Mouse (Mus musculus) layer of hippocampus, postnatal 25 days (tissue): ENCODE data around the gene Stac2. TPM values are rescaled to one million over a fixed set of nuclear protein-coding genes. Genes with fewer than 3 reads are reported as not detected.

Source experiments
- DNase-seq, 2 experiments: peaks; one replicate each; pipeline ENCODE4 v3.0.0; 2022; ENCODE audit warnings: mixed read lengths in 2 of 2, low spot score in 1 of 2; ENCODE audit errors: extremely low spot score in 1 of 2
- total RNA-seq, 2 experiments: library from RNA; stranded (reverse); gene quantifications; 2 replicates each; pipeline ENCODE4 v1.2.3; 2021

Gene Stac2
- 10 to 100 TPM; 42.4 to 46.9 TPM for total RNA-seq

DNA sequence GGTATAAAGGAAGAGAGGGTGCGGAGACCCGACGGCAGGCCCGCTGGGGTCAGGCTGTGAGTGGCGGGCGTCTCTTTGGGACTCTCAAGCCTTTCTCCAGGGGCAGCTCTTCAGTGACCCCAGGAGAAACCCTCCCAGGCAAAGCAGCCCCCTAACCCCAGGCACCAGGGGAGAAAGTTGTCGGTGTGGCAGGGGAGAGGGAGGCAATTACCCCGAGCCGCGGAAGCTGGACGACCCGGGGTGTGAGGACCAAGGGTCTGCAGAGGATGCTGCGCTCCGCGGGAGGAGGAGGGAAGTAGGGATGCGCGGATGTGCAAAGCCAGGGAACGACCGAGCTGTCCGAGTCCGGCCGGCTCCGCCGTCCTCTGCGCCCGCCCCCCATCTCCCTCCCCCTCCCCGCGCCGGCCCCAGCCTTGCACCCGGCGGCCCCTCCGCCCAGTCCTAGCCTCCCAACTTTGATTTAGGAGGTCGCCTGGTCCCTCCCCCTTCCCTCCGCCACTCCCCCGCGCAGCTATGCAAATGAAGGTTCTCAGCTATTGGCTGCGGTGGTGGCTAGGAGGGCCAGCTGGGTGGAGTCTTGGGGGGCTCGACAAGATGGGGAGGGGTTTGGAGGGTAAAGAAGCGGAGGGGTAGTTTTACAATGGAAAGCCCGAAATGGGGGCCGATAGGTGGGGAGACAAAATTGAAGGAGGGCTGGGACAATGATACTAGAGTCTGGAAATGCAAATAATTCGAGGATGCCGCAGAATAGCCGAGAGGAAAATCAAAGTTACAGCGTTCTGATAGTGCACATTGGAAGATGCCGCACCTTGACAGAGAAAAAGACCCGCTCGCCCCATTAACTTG, at the start of gene Stac2:
Gene Stac2 (minus strand): TSS at position 474 of the 846 bp plus-strand sequence.
- peak; percentile 43 to 54 for DNase-seq

DNA sequence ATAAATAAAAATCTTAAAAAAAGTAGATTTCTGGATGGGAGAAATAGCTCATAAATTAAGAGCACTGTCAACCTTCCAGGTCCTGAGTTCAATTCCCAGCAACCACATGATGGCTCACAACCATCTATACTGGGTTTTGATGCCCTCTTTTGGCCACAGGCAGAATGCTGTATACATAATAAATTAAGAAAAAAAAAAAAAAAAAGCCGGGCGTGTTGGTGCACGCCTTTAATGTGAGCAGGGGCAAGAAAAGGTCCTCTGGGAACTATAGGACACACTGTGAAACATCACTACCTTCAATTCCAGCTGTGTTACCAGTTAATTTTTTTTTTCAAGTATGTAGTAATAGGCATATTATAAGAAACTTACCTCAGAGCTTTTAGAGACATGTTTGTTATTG, 48.1 kb upstream of the Stac2 start:
- DNase-seq, result no peak

GRCm38 (mm10) chr11:98090583-98090982, 37.3 kb upstream of the Stac2 start:
- DNase-seq, result no peak

DNA sequence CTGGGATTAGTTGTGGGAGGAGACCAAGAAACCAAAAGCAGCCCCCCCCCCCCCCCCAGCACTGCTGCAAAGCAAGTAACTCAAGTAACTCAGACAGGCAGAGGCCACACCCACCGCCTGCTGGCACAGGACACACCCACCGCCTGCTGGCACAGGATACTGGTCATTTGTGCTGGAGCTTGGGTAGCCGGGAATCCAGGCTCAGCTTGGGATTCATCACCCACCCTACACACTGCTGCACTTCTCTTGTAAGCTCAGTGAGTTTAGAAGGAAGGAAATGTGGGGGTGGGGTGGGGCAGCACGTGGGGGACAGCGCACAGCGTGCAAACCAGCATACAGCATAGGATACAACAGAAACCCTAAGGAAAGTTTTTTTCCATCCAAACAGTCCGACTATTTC, 35.0 kb upstream of the Stac2 start:
- peak in 1 of 2 experiments; percentile 24 for DNase-seq

DNA sequence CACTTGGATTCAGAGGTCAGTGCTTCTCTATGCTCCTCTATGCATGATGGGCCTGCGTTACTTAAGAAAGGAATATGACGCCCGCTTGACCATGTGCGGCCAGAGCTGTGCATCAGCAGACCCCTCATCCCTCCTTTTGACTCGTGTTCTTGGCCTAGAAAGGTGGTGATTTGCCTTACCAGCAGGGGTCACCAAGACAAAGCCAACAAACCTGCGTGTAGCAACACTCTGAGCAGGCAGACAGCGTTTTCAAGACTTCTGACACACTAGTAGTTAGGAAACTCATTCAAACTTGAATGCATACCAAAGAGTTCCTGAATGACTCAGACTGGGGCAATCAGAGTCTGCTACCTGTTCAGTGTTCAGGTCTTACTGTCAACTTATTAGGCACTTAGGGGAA, 33.3 kb upstream of the Stac2 start:
- DNase-seq, result no peak

DNA sequence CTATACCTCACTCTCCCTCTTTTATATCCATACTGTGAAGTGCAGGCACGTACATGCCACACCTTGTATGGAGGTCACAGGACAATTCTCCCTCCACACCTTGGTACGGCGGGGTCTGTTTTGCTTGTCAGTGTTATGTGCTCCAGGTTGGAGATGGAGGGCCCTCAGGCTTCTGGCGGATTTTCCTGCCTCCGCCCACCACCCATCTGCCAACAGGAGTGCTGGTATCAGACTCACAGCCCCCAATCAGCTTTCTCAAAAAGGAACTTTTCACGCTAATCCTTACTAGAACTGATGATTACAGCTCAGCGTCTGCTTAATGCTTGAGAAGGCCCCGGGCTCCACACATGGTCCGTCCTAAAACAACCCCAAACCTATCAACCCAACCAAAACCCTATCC, 32.9 kb upstream of the Stac2 start:
- DNase-seq, result peak in 1 of 2 experiments; percentile 34

GRCm38 (mm10) chr11:98082745-98083144, 29.5 kb upstream of the Stac2 start:
- no peak for DNase-seq

- DNase-seq, result no peak
Measured at GRCm38 (mm10) chr11:98080450-98080849, 27.2 kb upstream of the Stac2 start.

DNA sequence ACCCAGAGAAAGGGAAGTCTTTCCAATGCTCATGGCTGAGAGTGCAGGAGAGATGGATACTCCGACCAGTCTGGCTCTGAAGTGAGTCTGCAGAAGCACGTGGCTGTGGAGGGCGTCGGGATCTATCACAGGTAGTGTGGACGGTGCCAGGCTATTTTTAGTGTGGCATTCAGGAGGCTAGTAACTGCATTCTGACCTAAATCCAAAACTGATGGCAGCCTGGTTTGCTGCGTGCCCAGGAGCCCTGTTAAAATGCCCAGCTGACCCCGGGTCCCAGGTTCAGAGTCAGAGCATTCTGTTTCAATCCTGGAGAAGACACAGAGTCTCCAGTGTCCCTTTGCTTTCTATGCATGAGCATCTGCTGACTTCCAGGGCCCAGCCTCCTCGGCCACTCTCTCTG, 23.8 kb upstream of the Stac2 start:
- no peak for DNase-seq

- peak; percentile 94 to 98 for DNase-seq
Measured at GRCm38 (mm10) chr11:98075195-98075808, 22.0 kb upstream of the Stac2 start.

DNA sequence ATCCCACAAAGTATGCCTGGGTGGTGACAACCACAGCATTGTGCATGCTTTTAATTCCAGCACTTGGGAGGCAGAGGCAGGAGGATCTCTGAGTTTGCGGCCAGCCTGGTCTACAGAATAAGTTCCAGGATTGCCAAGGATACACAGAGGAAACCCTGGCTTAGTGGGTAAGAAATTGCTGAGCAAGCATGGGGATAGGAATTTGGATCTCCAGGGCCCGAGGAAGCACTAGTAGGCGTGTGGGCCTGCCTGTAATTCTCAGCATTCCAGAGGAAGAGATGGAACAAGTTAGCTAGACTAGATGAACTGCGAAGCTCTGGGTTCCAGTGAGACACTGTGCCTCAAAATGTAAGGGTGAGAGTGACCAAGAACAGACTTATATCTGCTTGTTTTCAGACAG, 20.2 kb upstream of the Stac2 start:
- DNase-seq, result no peak

DNA sequence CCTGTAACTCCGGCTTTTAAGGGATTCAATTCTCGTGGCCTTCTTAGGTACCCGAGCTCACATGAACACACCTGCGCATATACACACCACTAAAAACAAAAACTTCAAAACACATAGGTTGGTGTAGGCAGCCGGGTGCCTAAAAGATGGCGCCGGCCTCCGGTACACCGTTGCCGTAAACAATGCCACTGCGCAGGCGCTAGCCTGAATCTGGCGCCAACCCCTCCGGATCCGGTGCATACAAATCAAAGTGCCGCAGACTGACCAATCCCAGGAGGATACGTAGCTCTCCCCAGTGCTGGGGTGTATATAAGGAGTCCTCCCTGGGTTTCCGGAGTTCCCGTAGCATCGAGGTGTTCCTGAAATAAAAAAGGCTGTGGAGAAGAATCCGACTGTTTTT, 14.0 kb upstream of the Stac2 start:
- no peak for DNase-seq

GRCm38 (mm10) chr11:98066201-98066600, 12.9 kb upstream of the Stac2 start:
- no peak for DNase-seq

GRCm38 (mm10) chr11:98061904-98062562, 8.8 kb upstream of the Stac2 start:
- DNase-seq, result peak in 1 of 2 experiments; percentile 66

GRCm38 (mm10) chr11:98061441-98061840, 8.2 kb upstream of the Stac2 start:
- no peak for DNase-seq

GRCm38 (mm10) chr11:98060104-98060692, 6.9 kb upstream of the Stac2 start:
- DNase-seq, result no peak

- no peak for DNase-seq
Measured at GRCm38 (mm10) chr11:98059662-98060061, 6.4 kb upstream of the Stac2 start.

DNA sequence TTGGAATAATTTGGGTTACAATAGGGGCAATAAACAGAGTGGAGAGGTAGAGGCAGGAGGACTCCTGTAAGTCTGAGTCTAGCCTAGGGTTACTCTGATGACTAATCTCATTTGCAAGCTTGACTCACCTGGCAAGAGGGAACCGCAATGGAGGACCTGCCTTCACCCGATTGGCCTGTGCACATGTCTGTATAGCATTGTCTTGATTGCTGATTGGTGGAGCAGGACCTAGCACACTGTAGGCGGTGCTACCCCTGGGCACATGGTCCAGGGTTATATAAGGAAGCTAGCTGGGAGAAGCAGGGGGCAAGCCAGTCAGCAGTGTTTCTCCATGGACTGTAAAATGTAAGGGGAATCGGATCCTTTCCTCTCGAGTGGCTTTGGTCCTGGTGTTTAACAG, 4.7 kb upstream of the Stac2 start:
- no peak for DNase-seq

- DNase-seq, result no peak
Measured at GRCm38 (mm10) chr11:98057466-98057865, 4.2 kb upstream of the Stac2 start.

DNA sequence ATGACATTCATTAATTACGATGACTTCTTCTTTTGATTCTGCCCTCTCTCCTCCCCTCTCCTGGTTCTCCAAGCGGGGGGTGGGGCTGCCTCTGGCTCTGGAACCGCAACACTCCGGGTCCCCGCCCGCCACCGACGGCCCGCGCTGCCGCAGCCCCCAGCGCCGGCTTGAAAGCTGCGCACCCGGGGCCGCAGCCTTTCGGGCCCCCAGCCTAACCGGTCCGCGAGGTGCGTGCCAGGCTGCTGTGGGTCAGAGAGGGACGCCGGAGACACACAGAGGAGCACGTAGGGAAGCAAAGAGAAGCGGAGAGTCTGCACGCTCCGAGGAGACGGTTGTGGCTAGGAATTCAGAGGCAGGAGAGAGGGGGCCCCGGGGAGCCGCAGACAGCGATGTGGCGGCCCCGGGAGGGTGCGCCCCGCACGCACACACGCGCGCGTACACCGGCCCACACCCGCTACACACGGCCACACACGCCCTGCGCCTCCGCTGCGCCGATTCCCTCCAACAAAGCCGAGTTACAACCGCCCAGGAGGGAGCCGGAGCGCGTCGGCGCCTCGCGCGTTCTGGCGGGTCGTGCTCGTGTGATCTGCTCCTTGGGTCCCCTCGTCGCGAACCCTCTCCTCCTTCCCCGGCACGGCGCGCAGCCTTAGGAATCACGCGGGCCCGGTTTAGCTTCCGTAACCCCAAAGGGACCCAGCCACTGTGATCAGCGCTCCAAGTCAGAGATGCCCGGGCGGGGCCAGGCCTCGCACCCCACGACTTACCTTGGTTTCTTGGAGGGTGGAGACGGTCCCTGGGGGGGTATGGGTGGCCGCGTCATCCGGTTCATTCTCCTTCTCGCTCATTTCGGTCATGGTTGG, 903 bp downstream of the Stac2 start:
- no peak for DNase-seq
